Mouse (Mus musculus) lung, postnatal 0 days (tissue): ENCODE measurements around the gene Serinc3.
"Not testable (repeated sequence)": the region's sequence is repeated elsewhere in the genome, so short reads cannot be mapped to it uniquely, and the experiment has no call there.

Experiments used
- CTCF ChIP-seq: IDR thresholded peaks from 2 replicates; pipeline ENCODE4 v1.5.1; 2016; ENCODE audit warnings: antibody characterized with exemption, mild to moderate bottlenecking
- EP300 ChIP-seq: IDR thresholded peaks from 2 replicates; pipeline ENCODE4 v1.6.1; 2016; ENCODE audit warnings: antibody characterized with exemption, mild to moderate bottlenecking, control low read depth

- TF ChIP-seq CTCF, EP300: not testable (repeated sequence)
Measured at GRCm38 (mm10) chr2:163655699-163656098, 10.8 kb upstream of the Serinc3 start.
